Mouse (Mus musculus): Measurements from ENCODE around the gene Lysmd1. TPM values are rescaled to one million over a fixed set of nuclear protein-coding genes. Genes with fewer than 3 reads are reported as not detected.

Lysmd1 gene
- total RNA-seq, 2 experiments from 2014 or later = 22.4 to 24.6 TPM

GRCm38 (mm10) chr3:95172526-95173255 is 38.8 kb downstream of the Lysmd1 start:
- no peak for DNase-seq (ENCODE audit: low spot score in 2 of 2)

- DNase-seq (ENCODE audit: low spot score in 2 of 2) = peak in 1 of 2 experiments; percentile 54
Measured at GRCm38 (mm10) chr3:95173256-95173949, 39.5 kb downstream of the Lysmd1 start.

DNA sequence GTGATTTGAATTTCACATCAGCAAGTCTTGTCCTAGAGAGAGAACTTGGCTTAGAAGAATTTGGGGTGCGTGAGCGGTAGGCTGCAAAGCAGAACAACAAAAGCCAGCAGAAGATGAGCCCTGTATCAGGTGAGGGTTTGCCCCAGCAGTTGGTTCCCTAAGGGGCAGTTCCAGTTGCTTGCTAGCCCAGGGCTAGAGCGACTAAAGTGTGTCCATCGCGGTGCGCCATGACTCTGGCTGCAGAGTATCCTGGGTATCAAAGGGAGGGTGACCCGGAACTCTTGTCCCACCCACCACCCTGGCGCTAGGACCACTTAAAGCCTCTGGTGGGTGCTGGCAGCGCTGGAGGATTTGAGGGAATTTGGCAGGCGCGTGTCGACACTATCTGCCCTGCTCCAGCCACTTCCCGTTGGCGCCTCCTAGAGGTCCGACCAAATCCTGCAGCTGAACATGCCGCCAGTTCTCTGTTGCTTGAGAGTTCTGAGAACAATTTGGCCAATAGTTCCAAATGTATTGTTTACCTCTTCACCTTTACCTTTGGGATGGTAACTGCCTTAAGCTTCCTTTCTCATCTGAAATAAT is 40.2 kb downstream of the Lysmd1 start:
- peak; percentile 88 to 91 for DNase-seq (ENCODE audit: low spot score in 2 of 2)

- DNase-seq (ENCODE audit: low spot score in 2 of 2) = no peak
Measured at GRCm38 (mm10) chr3:95176500-95176899, 42.6 kb downstream of the Lysmd1 start.

DNA sequence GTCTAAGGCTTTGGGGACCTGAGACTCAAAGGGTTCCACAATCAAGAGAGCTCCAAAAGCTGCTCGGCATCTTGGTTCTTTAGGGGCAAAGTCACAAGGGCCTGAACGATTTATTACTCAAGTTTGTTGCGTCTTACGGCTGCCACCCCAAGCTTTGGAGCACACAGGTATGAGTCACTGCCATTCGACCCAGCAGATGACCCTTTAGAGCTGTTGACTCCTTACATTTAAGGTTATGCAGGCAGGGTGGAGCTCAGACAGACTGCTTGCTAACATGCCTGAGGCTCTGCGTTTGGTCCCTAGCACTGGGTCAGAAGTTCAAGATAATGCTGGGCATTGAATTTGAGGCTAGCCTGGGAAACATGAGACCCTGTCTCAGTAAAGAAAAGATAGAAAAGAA is 43.7 kb downstream of the Lysmd1 start:
- no peak for DNase-seq (ENCODE audit: low spot score in 2 of 2)

DNA sequence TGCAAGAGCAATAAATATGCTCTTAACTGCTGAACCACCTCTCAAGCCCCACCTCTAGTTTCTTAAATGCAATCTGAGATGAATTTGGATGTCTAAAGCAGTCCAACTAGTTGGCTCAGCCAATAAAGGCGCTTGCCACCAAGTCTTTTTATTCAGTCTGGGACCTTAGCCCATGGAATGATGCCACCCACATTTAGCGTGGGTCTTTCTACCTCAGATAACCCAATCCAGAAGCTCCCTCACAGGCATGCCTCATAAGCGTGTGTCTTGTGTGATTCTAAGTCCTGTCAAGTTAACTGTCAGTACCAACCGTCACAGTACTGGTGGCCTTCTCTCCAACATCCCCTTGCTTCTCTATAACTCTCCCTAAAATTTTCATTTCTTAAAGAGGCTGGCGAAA is 45.1 kb downstream of the Lysmd1 start:
- DNase-seq (ENCODE audit: low spot score in 2 of 2) = no peak

GRCm38 (mm10) chr3:95179890-95180289 is 46.0 kb downstream of the Lysmd1 start:
- DNase-seq (ENCODE audit: low spot score in 2 of 2) = no peak

DNA sequence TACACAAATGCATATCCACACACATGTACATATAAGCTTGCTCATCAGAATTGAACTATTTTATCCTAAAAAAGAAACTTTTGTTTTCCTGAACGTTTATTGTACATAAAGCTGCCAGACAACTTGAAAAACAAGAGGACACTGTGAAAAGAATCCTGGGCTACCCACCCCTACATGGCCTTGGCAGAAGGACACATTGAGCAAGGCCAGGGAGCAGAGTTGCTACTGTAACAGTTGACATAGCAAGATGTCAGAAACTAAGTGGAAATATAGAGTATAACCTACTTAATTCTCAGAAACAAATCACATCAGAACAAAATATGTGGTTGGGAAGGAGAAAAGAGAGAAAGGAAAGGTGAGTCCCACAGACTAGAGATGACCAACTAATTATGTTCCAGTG is 48.0 kb downstream of the Lysmd1 start:
- DNase-seq (ENCODE audit: low spot score in 2 of 2) = no peak

DNA sequence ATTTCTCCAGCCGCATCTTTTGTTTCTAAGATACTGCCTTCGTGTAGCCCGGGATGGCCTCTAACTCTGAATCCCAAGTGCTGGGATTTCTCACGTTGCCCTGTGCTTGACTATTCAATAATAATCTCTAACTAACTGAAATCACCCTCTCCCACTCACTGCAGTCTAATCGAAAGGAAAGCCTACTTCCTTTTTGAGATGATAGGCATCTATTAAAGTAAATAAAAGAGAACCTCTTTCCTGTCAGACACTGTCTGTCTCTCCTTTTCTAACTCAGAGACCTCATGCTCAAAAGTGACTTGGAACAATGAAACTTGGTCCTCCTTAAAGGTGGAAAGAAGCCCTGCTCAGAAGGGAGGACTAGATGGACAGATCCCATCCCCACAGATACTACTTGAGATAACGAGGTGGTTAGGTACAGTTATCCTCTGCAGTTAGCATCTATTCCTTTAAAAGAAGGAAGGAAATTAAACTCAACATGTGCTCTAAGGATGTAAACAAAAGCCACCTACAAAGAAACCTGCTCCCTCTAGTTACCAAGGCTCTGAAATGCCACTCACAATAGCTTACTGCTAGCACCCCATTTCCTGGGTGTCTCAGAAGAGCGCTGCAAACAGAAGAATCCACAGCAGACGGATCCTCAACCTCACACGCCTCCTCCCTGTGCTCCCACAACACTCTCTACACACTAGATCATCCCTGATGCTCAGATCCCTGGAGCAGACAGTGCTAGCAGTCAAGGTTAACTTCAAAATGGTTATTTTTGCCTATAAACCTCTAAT is 51.1 kb downstream of the Lysmd1 start:
- DNase-seq (ENCODE audit: low spot score in 2 of 2) = no peak

DNA sequence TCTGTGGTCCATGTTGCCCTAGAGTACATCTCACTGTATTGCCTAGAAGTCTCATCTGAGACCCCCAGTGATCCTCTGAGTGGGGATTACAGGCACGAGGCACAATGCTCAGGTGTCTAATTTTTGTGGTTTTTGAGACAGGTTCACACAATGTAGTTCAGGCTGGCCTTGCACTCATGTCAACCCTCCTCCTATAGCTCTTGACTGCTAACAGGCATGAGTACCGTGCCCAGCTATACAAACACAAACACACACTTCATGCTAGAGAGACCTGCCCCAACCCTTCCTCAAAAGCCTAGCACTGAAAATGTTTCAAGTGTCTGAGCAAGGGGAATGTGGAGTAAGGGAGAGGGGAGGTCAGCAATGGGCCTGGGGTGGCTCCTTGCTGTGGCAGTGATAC is 52.2 kb downstream of the Lysmd1 start:
- DNase-seq (ENCODE audit: low spot score in 2 of 2) = no peak

- DNase-seq (ENCODE audit: low spot score in 2 of 2) = no peak
Measured at GRCm38 (mm10) chr3:95186888-95187287, 53.0 kb downstream of the Lysmd1 start.

Small RNA genes lying within 50 kb of the gene (microRNA-seq; reads per million reads assigned to microRNA genes)
- 0 reads per million in 2 experiments for gene Mir8099-1

Other genes with a start within 250 kb of the Lysmd1 start
- gene Psmb4, start 247.1 kb upstream of the Lysmd1 start, total RNA-seq (2021) = 100 to 1,000 TPM; 289 to 312 TPM
- gene Selenbp1, start 201.0 kb upstream of the Lysmd1 start, total RNA-seq (2021) = 1 to 10 TPM; 4.8 to 5.2 TPM
- gene Rfx5, start 180.0 kb upstream of the Lysmd1 start, total RNA-seq (2021) = 10 to 100 TPM; 20.1 to 21.3 TPM
- 10 to 100 TPM; 46.5 to 50.7 TPM for gene Pi4kb, start 159.4 kb upstream of the Lysmd1 start, total RNA-seq (2021)
- 10 to 100 TPM; 26.4 to 30.8 TPM for gene Zfp687, start 118.6 kb upstream of the Lysmd1 start, total RNA-seq (2021)
- gene Psmd4, start 91.5 kb upstream of the Lysmd1 start, total RNA-seq (2021) = 100 to 1,000 TPM; 160 to 174 TPM
- gene Pip5k1a, start 27.2 kb upstream of the Lysmd1 start, total RNA-seq (2021) = 10 to 100 TPM; 34.5 to 41.9 TPM
- 10 to 100 TPM; 44.4 to 47.7 TPM for gene Vps72, start 23.1 kb upstream of the Lysmd1 start, total RNA-seq (2021)
- gene Tmod4, start 9.6 kb upstream of the Lysmd1 start, total RNA-seq (2021) = under 1 TPM in 1 of 2 experiments, not detected in 1; 0.85 TPM
- gene Scnm1, start 77 bp upstream of the Lysmd1 start, total RNA-seq (2021) = 10 to 100 TPM; 37.5 to 41.8 TPM
- 1 to 10 TPM; 3.0 TPM for gene Tnfaip8l2, start 8.3 kb downstream of the Lysmd1 start, total RNA-seq (2021)
- 10 to 100 TPM; 71.4 to 75.0 TPM for gene Sema6c, start 26.4 kb downstream of the Lysmd1 start, total RNA-seq (2021)
- gene Gabpb2, start 83.8 kb downstream of the Lysmd1 start, total RNA-seq (2021) = 10 to 100 TPM; 10.1 to 10.6 TPM
- gene Cdc42se1, start 94.6 kb downstream of the Lysmd1 start, total RNA-seq (2021) = 10 to 100 TPM; 79.8 to 80.1 TPM
- 100 to 1,000 TPM; 621 to 626 TPM for gene Mllt11, start 98.1 kb downstream of the Lysmd1 start, total RNA-seq (2021)
- gene Gm128, start 107.5 kb downstream of the Lysmd1 start, total RNA-seq (2021) = under 1 TPM; 0.16 to 0.18 TPM
- gene Bnipl, start 117.1 kb downstream of the Lysmd1 start, total RNA-seq (2021) = under 1 TPM in 1 of 2 experiments, not detected in 1; 0.25 TPM
- 10 to 100 TPM; 26.5 to 27.6 TPM for gene Mindy1, start 147.3 kb downstream of the Lysmd1 start, total RNA-seq (2021)
- gene Prune1, start 148.0 kb downstream of the Lysmd1 start, total RNA-seq (2021) = 10 to 100 TPM; 34.9 to 36.3 TPM
- gene Anxa9, start 173.1 kb downstream of the Lysmd1 start, total RNA-seq (2021) = under 1 TPM; 0.65 to 0.75 TPM
- gene Cers2, start 180.7 kb downstream of the Lysmd1 start, total RNA-seq (2021) = 10 to 100 TPM; 45.4 to 46.6 TPM
- 10 to 100 TPM; 46.0 to 47.1 TPM for gene Setdb1, start 223.1 kb downstream of the Lysmd1 start, total RNA-seq (2021)